Mouse (Mus musculus) heart, adult 2 months (tissue): ENCODE measurements at regions not wholly inside any gene's neighbourhood (a gene's known extent, or its start where the extent isn't known, plus 50 kb on each side); places are given as distances from the start of the nearest gene placed in this dataset.

Source experiments
- DNase-seq, 2 experiments: peaks; one replicate each; pipeline ENCODE4 v3.0.0; 2021
- H3K27ac ChIP-seq: fragments of 200-600 bp; 2 replicates; pipeline ENCODE4 v1.8.1; 2022
- H3K27me3 ChIP-seq: fragments of 200-500 bp; 2 replicates; pipeline ENCODE4 v1.6.1; 2012; ENCODE audit warnings: mild to moderate bottlenecking, low read length, inconsistent platforms, mixed read lengths; ENCODE audit not compliant: control insufficient read depth, insufficient read depth
- H3K36me3 ChIP-seq: fragments of 200-500 bp; 2 replicates; pipeline ENCODE4 v1.6.1; 2012; ENCODE audit warnings: low read length, inconsistent platforms; ENCODE audit not compliant: control insufficient read depth, insufficient read depth
- H3K4me1 ChIP-seq: fragments of 200-500 bp; 2 replicates; pipeline ENCODE4 v1.6.1; 2011; ENCODE audit warnings: low read length; ENCODE audit not compliant: control insufficient read depth, insufficient read depth
- H3K4me3 ChIP-seq: fragments of 200-600 bp; 2 replicates; pipeline ENCODE4 v1.8.1; 2022
- H3K79me2 ChIP-seq: fragments of 200-500 bp; replicated peaks from 2 replicates; pipeline ENCODE4 v1.6.1; 2012; ENCODE audit warnings: mild to moderate bottlenecking, inconsistent platforms, low read length, moderate library complexity, mixed read lengths; ENCODE audit not compliant: control insufficient read depth, insufficient read depth
- H3K9ac ChIP-seq: fragments of 200-500 bp; 2 replicates; pipeline ENCODE4 v1.6.1; 2012; ENCODE audit warnings: low read depth, mild to moderate bottlenecking, control low read depth, inconsistent platforms, low read length, mixed read lengths
- CTCF ChIP-seq: fragments of 200-600 bp; IDR thresholded peaks from 2 replicates; pipeline ENCODE4 v1.8.1; 2022; ENCODE audit warnings: antibody characterized with exemption, mild to moderate bottlenecking, moderate library complexity
- EP300 ChIP-seq: fragments of 200-500 bp; IDR thresholded peaks from 2 replicates; pipeline ENCODE4 v1.6.1; 2011; ENCODE audit warnings: low read depth, low read length, control low read depth; ENCODE audit not compliant: insufficient read depth
- POLR2A ChIP-seq: fragments of 200-500 bp; IDR thresholded peaks from 2 replicates; pipeline ENCODE4 v1.6.1; 2011; ENCODE audit warnings: mild to moderate bottlenecking, low read depth, low read length, control low read depth; ENCODE audit not compliant: insufficient read depth
- WGBS: fragments of 180-500 bp; shearing (Covaris S2); methylation state at CpG from one replicate; pipeline ENCODE4 v1.1.7; 2018; 5-methylcytosine and 5-hydroxymethylcytosine counted together
- intact Hi-C: fragments of 180-260 bp; cut with DNase I; formaldehyde crosslinking; loops from one replicate; pipeline ENCODE4 v1.15.1; 2025

GRCm38 (mm10) chr13:43965256-43965905, 180.8 kb downstream of the Cd83 start:
- Histone ChIP-seq H3K27ac (no peak overlapping the region), H3K79me2 (no peaks in the 10 kb centered on the region), H3K4me1 (no peaks in the 10 kb centered on the region; the same call in 1 of the 2 replicates), H3K27me3 (no peaks in the 10 kb centered on the region), H3K4me3 (no peak overlapping the region), H3K36me3 (no peaks in the 10 kb centered on the region), H3K9ac (no peak overlapping the region)
- WGBS, result 56% methylated on average over 4 of the region's 4 CpGs
- DNase-seq, result no peak
- TF ChIP-seq EP300 (no peak), CTCF (no peak), POLR2A (no peak)
- intact Hi-C loops, result no loop called here

GRCm38 (mm10) chr13:43967516-43967915, 182.9 kb downstream of the Cd83 start:
- intact Hi-C loops, result no loop called here
- 67% methylated on average over 5 of the region's 5 CpGs for WGBS
- no peak for TF ChIP-seq CTCF
- TF ChIP-seq EP300, result no peak
- no peak for TF ChIP-seq POLR2A

GRCm38 (mm10) chr13:43972906-43973305, 188.3 kb downstream of the Cd83 start:
- no peaks in the 10 kb centered on the region for H3K4me1 ChIP-seq
- intact Hi-C loops, result no loop called here
- no peak overlapping the region for H3K9ac ChIP-seq
- no peaks in the 10 kb centered on the region for H3K27me3 ChIP-seq
- no peak overlapping the region for H3K27ac ChIP-seq
- H3K79me2 ChIP-seq, result no peaks in the 10 kb centered on the region
- DNase-seq, result no peak
- TF ChIP-seq EP300 (no peak), CTCF (no peak), POLR2A (no peak)
- H3K36me3 ChIP-seq, result no peaks in the 10 kb centered on the region
- no peak overlapping the region for H3K4me3 ChIP-seq
- 92% methylated on average over 2 of the region's 2 CpGs for WGBS

More at GRCm38 (mm10) chr13:43967516-43967915, 182.9 kb downstream of the Cd83 start:
- Histone ChIP-seq H3K27ac (no peak overlapping the region), H3K27me3 (no peaks in the 10 kb centered on the region), H3K9ac (no peak overlapping the region), H3K4me3 (no peak overlapping the region), H3K4me1 (no peaks in the 10 kb centered on the region; the same call in 1 of the 2 replicates), H3K36me3 (no peaks in the 10 kb centered on the region), H3K79me2 (no peaks in the 10 kb centered on the region)
- peak; percentile 36 to 43 for DNase-seq

- no peaks in the 10 kb centered on the region for H3K36me3 ChIP-seq
- no peak overlapping the region for H3K9ac ChIP-seq
- H3K27me3 ChIP-seq, result no peaks in the 10 kb centered on the region
- WGBS, result 81% methylated on average over 13 of the region's 13 CpGs
- H3K4me1 ChIP-seq, result no peaks in the 10 kb centered on the region
- no peak overlapping the region for H3K27ac ChIP-seq
- no peaks in the 10 kb centered on the region for H3K79me2 ChIP-seq
- intact Hi-C loops, result no loop called here
- TF ChIP-seq EP300 (no peak), CTCF (no peak), POLR2A (no peak)
- H3K4me3 ChIP-seq, result no peak overlapping the region
- no peak for DNase-seq
These were observed 190.7 kb downstream of the Cd83 start for GRCm38 (mm10) chr13:43975281-43975680.

GRCm38 (mm10) chr13:43975801-43976200, 191.2 kb downstream of the Cd83 start:
- H3K79me2 ChIP-seq, result no peaks in the 10 kb centered on the region
- intact Hi-C loops, result no loop called here
- WGBS, result 84% methylated on average over 7 of the region's 7 CpGs
- H3K36me3 ChIP-seq, result no peaks in the 10 kb centered on the region
- TF ChIP-seq EP300 (no peak), CTCF (no peak), POLR2A (no peak)
- H3K9ac ChIP-seq, result no peak overlapping the region
- DNase-seq, result no peak
- H3K27ac ChIP-seq, result no peak overlapping the region
- H3K4me3 ChIP-seq, result no peak overlapping the region
- H3K4me1 ChIP-seq, result no peaks in the 10 kb centered on the region
- no peaks in the 10 kb centered on the region for H3K27me3 ChIP-seq

GRCm38 (mm10) chr13:43976676-43977075, 192.1 kb downstream of the Cd83 start:
- Histone ChIP-seq H3K4me1 (no peaks in the 10 kb centered on the region), H3K27ac (no peak overlapping the region), H3K9ac (no peak overlapping the region), H3K79me2 (no peaks in the 10 kb centered on the region), H3K36me3 (no peaks in the 10 kb centered on the region), H3K27me3 (no peaks in the 10 kb centered on the region), H3K4me3 (no peak overlapping the region)
- intact Hi-C loops, result no loop called here
- no peak for TF ChIP-seq POLR2A
- TF ChIP-seq CTCF, result no peak
- no peak for TF ChIP-seq EP300
- 72% methylated on average over 7 of the region's 7 CpGs for WGBS
- DNase-seq, result no peak
